Mouse (Mus musculus) C2C12 (cell line): ENCODE results near the gene Cd3eap.

Experiments
- CTCF ChIP-seq: IDR thresholded peaks from one replicate; pipeline ENCODE4 v1.5.1; 2011; ENCODE audit not compliant: control insufficient read depth, insufficient read depth, insufficient read length
- MYOD1 ChIP-seq: IDR thresholded peaks from one replicate; pipeline ENCODE4 v1.6.1; 2011; ENCODE audit warnings: low read depth; ENCODE audit not compliant: control insufficient read depth, insufficient read length
- MYOG ChIP-seq: IDR thresholded peaks from one replicate; pipeline ENCODE4 v1.6.1; 2011; ENCODE audit not compliant: control insufficient read depth, insufficient read length; ENCODE audit errors: extremely low read depth

DNA sequence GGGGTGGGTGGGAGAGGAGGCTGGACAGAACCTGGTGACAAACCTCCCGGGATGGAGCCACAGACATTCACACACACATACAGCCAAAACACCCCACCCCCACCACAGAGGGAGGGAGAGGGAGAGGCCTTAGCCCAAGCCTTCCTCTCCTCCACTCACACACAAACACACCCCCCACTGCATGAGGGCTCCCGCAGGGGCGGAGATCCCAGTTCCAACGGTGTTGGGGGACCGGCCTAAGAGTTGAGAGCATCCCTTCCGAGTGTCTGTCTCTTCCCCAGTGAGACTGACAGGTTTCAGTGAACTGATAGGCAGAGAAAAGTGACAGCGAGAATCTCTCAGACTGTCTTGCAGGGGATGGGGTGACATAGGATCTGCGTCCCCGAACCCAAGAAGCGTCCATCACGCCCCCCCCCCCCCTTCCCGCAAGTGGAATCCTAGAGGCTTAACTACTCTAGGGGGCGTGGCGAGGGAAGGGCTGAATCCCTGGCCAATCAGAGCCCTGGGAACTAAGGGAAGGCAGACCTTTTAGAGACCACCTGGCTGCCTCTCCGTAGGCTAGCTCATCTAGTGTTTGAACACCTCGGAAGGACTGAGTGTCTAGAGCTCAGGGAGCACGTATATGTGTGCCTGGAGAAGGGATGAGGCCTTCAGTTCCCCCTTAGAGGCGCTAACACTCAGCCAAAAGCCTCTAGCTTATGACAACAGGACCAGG is 51.4 kb downstream of the Cd3eap start:
- TF ChIP-seq CTCF: no peak
- TF ChIP-seq MYOG: no peak
- TF ChIP-seq MYOD1: no peak
